Mouse (Mus musculus) cerebellum, postnatal 10 days (tissue): ENCODE data around the gene Sucla2.
"Not testable (repeated sequence)": the region's sequence is repeated elsewhere in the genome, so short reads cannot be mapped to it uniquely, and the experiment has no call there.

ENCODE experiments used
- DNase-seq, 2 experiments: peaks; one replicate each; pipeline ENCODE4 v3.0.0; 2021; ENCODE audit warnings: mixed read lengths in 2 of 2

Gene Sucla2

GRCm38 (mm10) chr14:73509765-73510423, 15.2 kb upstream of the Sucla2 start, which contains the start of gene Med4:
TSS of gene Med4 (plus strand) at chr14:73510025.
- peak; percentile 98 for DNase-seq

DNA sequence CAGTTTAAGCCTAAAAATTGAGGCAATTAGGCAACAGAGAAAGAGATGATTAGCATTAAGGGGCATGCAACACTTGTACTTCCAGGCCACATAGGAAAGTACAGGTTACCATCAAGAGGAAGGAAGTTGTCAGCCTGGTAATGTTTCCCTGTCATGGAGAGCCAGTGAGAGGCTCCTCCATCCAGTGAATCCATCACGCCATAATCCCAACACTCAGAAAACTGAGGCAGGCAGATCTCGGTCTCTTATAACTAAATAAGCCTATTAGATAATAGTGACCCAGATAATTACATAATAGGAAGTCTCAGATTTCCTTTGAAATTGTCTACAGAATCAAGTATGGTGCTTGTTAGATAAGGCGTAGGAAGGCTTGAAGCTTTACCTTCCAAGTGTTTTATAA, 983 bp upstream of the Sucla2 start:
- no peak for DNase-seq

- not testable (repeated sequence) for DNase-seq
Observed at GRCm38 (mm10) chr14:73528661-73529060, 3.5 kb downstream of the Sucla2 start.

GRCm38 (mm10) chr14:73533755-73534465, 8.8 kb downstream of the Sucla2 start:
- DNase-seq = no peak

- DNase-seq = no peak
Observed at GRCm38 (mm10) chr14:73535641-73536040, 10.5 kb downstream of the Sucla2 start.

DNA sequence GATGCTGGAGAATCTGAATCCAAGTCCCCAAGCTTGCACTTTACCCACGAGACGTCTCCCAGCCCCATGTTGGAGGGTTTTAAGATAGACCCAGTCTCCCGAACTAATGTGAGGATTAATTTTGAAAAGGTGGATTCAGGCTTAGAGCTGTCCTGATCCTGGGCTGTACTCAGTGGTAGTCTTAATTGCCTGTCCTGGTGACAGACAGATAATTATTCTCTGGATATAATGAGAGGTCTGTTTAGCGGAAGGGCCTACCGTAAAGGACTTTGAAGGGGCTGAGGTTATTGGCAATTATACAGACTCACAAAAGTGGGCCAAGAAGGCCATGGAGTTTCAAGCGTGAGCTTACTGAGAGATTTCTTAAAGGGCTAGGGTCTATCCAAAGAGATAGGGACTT, 18.7 kb downstream of the Sucla2 start:
- DNase-seq = no peak

DNA sequence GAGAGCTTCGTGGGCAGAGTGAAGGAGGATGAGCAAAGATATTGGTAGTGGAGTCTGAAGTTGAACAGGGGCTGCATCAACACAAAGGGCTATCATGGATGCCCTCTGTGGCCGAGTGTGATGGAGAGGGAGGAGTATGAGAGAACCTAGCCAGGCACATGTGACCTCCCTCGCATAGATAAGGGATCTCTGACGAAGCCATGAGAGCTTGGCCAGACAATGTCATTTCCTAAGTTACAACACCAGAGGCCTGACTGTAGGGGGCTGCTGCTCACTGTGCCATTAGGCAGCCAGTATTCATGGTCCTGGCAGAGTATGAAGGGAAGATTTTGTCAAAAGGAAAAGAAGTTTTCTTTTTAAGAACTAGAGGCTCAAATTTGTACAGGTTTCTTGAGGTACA, 21.9 kb downstream of the Sucla2 start:
- DNase-seq = no peak

- no peak for DNase-seq
Observed at GRCm38 (mm10) chr14:73548051-73548450, 22.9 kb downstream of the Sucla2 start, which contains the start of gene Nudt15. TSS of gene Nudt15 (minus strand) at chr14:73548242.

DNA sequence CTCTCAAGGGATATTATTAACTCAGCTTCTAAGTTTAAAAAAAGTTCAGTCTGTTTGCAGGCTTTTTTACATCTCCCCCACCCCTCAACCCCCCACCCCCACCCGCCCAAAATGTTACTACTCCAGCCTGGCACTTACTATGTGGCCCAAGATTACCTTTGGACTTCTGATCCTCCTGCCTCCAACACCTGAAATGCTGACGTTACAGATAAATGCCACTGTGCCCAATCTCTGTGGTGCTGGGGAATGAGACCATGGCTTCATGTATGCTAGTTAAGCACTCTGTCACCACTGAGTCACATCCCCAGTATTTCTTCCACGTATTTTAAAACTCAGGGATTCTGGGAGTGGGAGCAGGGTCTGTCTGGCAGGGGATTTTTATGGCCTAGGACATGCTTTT, 25.2 kb downstream of the Sucla2 start:
- DNase-seq = no peak

DNA sequence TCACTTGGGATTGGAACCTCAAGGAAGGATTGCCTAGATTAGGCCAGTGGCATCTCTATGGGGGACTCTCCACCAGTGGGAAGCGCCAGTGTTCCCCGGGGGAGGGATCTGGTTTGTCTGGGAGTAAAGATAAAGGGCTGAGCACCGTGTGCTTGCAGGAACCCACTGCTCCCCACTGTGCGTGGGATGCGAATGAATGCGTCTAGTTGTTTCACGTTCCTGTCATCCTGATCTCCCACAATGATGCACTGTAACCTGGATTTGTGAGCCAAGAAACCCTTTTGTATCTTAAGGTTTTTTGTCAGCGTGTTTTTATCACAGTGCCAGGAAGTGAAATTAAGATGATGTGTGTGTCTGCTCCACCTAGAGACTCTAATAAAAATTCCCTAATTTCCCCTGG, 25.6 kb downstream of the Sucla2 start:
- no peak for DNase-seq

- no peak for DNase-seq
Observed at GRCm38 (mm10) chr14:73551164-73551563, 26.0 kb downstream of the Sucla2 start.

GRCm38 (mm10) chr14:73552341-73553121, 27.4 kb downstream of the Sucla2 start:
- DNase-seq = peak; percentile 98 to 99

DNA sequence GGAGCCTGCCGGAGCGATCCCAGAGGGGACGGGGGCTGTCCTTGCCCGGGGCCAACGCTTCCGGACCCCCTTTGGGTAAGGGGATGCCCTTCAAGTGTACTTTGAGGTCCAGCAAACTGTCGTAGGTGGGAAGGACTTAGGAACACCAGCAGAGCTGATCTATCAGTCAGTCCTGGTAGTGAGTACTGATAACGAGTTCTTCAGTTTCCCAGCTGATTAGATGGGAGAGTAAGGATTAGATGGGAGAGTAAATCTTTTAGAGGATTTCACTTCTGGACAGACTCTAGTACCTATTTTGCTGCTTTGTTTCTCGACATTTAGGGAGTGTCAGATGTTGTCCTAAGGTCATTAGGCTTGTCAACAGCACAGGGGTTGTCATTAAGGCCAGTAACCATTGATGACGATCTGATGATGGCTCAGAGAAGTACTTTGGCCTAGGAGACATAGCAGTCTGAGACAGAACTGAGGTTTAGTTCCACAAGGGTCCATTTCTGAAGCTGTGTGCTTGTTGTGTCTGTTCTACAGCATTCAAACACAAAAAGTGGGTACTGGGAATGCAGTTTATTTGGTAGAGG, 28.1 kb downstream of the Sucla2 start:
- peak in 1 of 2 experiments; percentile 2 for DNase-seq

DNA sequence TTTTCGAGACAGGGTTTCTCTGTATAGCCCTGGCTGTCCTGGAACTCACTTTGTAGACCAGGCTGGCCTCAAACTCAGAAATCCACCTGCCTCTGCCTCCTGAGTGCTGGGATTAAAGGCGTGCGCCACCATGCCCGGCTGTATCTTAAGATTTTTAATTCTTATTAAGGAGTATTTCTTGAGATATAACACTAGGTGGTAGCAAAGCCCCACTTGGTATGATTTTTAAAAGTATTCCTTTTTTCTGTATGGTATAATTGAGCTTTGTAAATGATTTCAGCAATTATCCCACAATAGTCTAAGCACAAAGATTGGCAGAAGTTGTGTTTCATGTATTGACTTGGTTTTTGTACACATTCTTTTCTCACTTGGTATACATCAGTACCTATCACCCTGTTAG, 44.7 kb downstream of the Sucla2 start:
- DNase-seq = not testable (repeated sequence)

GRCm38 (mm10) chr14:73571143-73571542, 46.0 kb downstream of the Sucla2 start:
- no peak for DNase-seq

- DNase-seq = no peak
Observed at GRCm38 (mm10) chr14:73574053-73574452, 48.9 kb downstream of the Sucla2 start.

DNA sequence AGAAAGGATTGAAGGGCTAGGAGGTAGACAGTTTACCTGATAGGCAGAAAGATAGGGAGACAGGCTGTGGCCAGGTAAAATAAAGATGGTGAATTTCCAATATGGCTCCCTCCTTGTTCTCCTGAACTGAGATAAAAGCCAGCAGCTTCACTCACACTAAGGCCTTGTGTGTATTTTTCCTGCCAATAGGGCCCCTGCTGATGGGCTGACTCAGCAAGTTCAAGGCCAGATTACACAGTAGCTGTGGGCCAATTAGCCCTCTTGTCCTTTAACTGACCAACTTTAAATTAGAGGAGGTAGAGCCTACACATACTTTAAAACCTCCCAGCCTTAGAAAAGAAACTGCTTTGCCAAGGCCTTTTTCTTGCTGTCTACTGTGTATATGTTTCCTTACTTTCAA, 51.2 kb downstream of the Sucla2 start:
- no peak for DNase-seq

GRCm38 (mm10) chr14:73588080-73588479, 63.0 kb downstream of the Sucla2 start:
- peak in 1 of 2 experiments; percentile 9 for DNase-seq

DNA sequence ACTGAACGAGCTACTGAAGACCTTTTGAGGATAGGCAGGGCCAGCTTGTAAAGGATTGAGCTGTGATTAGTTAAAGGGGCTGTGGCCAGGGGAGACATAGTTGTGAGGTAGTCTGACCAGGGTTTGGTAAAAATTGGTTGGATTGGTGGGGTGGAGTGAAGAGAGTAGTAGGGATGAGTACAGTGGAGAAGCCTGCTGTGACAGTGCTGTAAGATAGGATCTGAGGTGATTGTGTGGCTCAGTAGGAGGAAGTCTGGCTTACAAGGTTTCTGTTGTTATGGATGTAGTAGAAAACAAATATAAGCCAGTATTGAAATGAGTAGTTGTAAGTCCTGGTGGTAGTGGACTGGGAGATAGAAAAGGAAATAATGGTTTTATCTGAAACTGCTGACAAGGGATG, 67.0 kb downstream of the Sucla2 start:
- no peak for DNase-seq

GRCm38 (mm10) chr14:73599720-73600119, 74.6 kb downstream of the Sucla2 start:
- no peak for DNase-seq

GRCm38 (mm10) chr14:73607732-73608131, 82.6 kb downstream of the Sucla2 start:
- no peak for DNase-seq

DNA sequence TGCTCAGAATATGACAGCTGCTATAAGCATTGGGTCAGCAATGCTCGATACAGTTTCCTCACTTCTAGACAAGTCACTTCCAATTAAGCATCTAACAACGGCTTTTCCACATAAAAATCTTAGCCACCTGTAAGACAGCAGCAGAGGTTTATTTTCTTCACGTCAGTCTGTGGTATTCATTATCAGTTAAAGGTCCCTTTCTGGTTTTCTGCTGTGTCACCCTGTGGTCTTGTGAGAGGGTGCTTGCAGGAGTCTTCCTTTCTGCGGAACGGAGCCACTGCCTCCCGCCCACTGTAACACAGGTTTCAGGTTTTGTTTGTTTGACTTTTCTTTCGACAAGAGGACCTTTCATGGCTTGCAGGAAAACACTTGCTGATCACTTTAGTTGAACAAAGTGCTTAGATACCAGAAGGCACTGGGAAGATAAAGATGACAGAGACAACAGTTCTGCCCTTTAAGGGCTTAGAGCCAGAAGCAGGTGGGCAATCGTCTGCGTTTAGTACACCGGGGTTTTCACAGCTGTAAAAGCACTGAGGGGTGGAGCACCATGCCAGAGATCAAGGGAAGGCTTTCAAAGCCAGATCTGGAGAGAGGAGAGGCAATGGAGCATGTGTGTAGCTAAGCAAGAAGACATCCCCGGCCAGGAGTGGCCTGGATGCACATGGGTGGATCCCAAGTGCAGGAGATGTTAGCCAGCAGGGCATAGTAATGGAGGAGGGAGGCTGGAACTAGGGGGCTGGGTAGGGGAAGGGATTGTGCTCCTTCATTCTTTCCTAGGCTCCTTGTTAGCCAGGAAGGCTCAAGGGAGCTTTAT, 83.8 kb downstream of the Sucla2 start:
- peak in 1 of 2 experiments; percentile 13 for DNase-seq
